Mouse (Mus musculus) limb, embryonic 13.5 days (tissue): Measurements from ENCODE around the gene Agap3. TPM values are rescaled to one million over a fixed set of nuclear protein-coding genes. Genes with fewer than 3 reads are reported as not detected.
A peak's percentile ranks its signal among the peaks of the same experiment; 100 is the strongest.

Source experiments
- ATAC-seq: fragments of 200-750 bp; cut with Nextera tagmentation; 2 replicates; pipeline ENCODE4 v1.8.0; 2017; ENCODE audit warnings: low read depth, moderate number of reproducible peaks, moderate TSS enrichment; ENCODE audit not compliant: low FRiP score
- H3K27ac ChIP-seq: fragments of 300-500 bp; sonication (generic); 2 replicates; pipeline ENCODE4 v1.5.1; 2015; ENCODE audit warnings: inconsistent platforms, mild to moderate bottlenecking, moderate library complexity
- H3K27me3 ChIP-seq: fragments of 300-500 bp; sonication (generic); 2 replicates; pipeline ENCODE4 v1.6.1; 2015; ENCODE audit warnings: mild to moderate bottlenecking, inconsistent platforms
- H3K36me3 ChIP-seq: fragments of 300-500 bp; sonication (generic); 2 replicates; pipeline ENCODE4 v1.6.1; 2015; ENCODE audit warnings: inconsistent platforms, mild to moderate bottlenecking, moderate library complexity
- H3K4me1 ChIP-seq: fragments of 300-500 bp; sonication (generic); 2 replicates; pipeline ENCODE4 v1.6.1; 2015; ENCODE audit warnings: inconsistent platforms
- H3K4me2 ChIP-seq: fragments of 300-500 bp; sonication (generic); replicated peaks from 2 replicates; pipeline ENCODE4 v1.6.1; 2015; ENCODE audit warnings: inconsistent platforms, mild to moderate bottlenecking, moderate library complexity
- H3K4me3 ChIP-seq: fragments of 300-500 bp; sonication (generic); 2 replicates; pipeline ENCODE4 v1.5.1; 2015; ENCODE audit warnings: moderate library complexity, mild to moderate bottlenecking, inconsistent platforms
- H3K9ac ChIP-seq: fragments of 300-500 bp; sonication (generic); 2 replicates; pipeline ENCODE4 v1.6.1; 2015; ENCODE audit warnings: mild to moderate bottlenecking, inconsistent platforms
- H3K9me3 ChIP-seq: fragments of 300-500 bp; sonication (generic); 2 replicates; pipeline ENCODE4 v1.6.1; 2016; ENCODE audit warnings: inconsistent platforms
- WGBS: fragments of 180-500 bp; shearing (Covaris S2); methylation state at CpG from one replicate; pipeline ENCODE4 v1.1.7; 2015; 5-methylcytosine and 5-hydroxymethylcytosine counted together
- polyA plus RNA-seq: library from polyadenylated mRNA; unstranded; fragments of >200 nt; fragmentation: Nextera tagmentation; extraction: Ambion mirVana; gene quantifications from 2 replicates; pipeline ENCODE4 v1.2.1, GENCODE M21; 2015

The Agap3 gene
- polyA plus RNA-seq, 1 experiment from 2014 or later, result 29.8 TPM

- H3K9me3 ChIP-seq, result no peaks in the 10 kb centered on the region
- no peak overlapping the region for H3K4me2 ChIP-seq
- 11% methylated on average over 24 of the region's 24 CpGs for WGBS
- H3K27me3 ChIP-seq, result peaks cover 87% of the 10 kb centered on the region
- no peaks in the 10 kb centered on the region for H3K36me3 ChIP-seq
- no peak overlapping the region for H3K4me3 ChIP-seq
- ATAC-seq, result peak; percentile 52; the same call in 1 of the 2 replicates
- H3K27ac ChIP-seq, result no peak overlapping the region
- peaks cover 10% of the 10 kb centered on the region for H3K4me1 ChIP-seq
- H3K9ac ChIP-seq, result no peak overlapping the region
Observed at GRCm38 (mm10) chr5:24530042-24530689, 78.2 kb downstream of the Agap3 start.

DNA sequence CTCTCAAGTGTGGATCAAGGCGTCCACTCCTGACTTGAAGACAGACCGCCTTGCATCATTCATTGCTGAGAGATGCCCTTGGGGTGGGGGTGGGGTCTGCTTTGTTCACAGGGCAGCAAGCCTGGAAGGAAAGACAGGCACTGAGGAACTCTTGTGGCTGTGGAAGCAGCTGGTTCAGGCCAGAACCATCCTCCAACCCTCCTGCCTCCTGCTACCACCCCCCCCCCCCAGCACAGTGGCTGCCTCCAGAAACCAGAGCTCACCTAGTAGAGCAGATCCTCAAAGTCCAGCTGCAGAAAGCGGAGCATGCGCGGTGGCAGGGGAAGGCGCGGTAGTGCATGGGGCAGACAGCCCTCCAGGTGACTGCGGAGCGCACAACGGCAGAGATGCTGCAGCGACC is 81.4 kb downstream of the Agap3 start:
- no peak for ATAC-seq
- no peaks in the 10 kb centered on the region for H3K9me3 ChIP-seq
- peaks cover 75% of the 10 kb centered on the region for H3K27me3 ChIP-seq

GRCm38 (mm10) chr5:24534292-24534691 is 82.3 kb downstream of the Agap3 start:
- H3K9me3 ChIP-seq, result no peaks in the 10 kb centered on the region
- no peak overlapping the region for H3K4me3 ChIP-seq
- H3K9ac ChIP-seq, result no peak overlapping the region
- 54% methylated on average over 5 of the region's 5 CpGs for WGBS
- H3K36me3 ChIP-seq, result no peaks in the 10 kb centered on the region
- H3K4me2 ChIP-seq, result no peak overlapping the region
- H3K27ac ChIP-seq, result no peak overlapping the region
- peaks cover 66% of the 10 kb centered on the region for H3K27me3 ChIP-seq
- ATAC-seq, result no peak
- H3K4me1 ChIP-seq, result peaks cover 5% of the 10 kb centered on the region; the same call in 1 of the 2 replicates

More for the DNA sequence above, 81.4 kb downstream of the Agap3 start:
- Histone ChIP-seq H3K27ac (no peak overlapping the region), H3K4me1 (no peaks in the 10 kb centered on the region), H3K4me3 (no peak overlapping the region), H3K4me2 (no peak overlapping the region), H3K9ac (no peak overlapping the region), H3K36me3 (no peaks in the 10 kb centered on the region)
- WGBS, result 50% methylated on average over 11 of the region's 11 CpGs

DNA sequence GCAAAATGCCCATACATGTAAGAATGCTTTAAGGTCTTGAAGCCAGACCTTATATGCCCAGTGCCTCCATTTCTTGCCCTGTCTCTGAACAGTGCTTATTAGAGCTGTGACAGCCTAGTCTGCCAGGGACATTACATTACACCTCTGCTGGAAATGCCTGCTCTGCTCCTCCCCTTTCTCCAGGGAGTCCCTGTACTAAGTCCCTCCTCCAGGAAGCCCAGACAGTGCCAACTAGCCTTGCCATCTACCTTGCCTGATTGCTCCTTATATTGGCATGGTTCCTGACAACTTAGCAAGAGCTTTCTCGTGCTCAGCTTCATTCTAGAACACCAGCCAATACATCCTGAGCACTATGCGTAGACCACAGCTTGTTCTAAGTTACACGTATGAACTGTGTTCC is 83.8 kb downstream of the Agap3 start:
- Histone ChIP-seq H3K36me3 (no peaks in the 10 kb centered on the region), H3K4me2 (no peak overlapping the region), H3K4me3 (no peak overlapping the region), H3K9ac (no peak overlapping the region), H3K9me3 (no peaks in the 10 kb centered on the region), H3K27ac (no peak overlapping the region), H3K27me3 (peaks cover 53% of the 10 kb centered on the region), H3K4me1 (peaks cover 18% of the 10 kb centered on the region)
- WGBS, result 83% methylated on average over 3 of the region's 3 CpGs
- ATAC-seq, result no peak

GRCm38 (mm10) chr5:24536511-24536910 is 84.5 kb downstream of the Agap3 start:
- no peak overlapping the region for H3K4me3 ChIP-seq
- peaks cover 45% of the 10 kb centered on the region for H3K27me3 ChIP-seq
- no peak for ATAC-seq
- H3K9me3 ChIP-seq, result no peaks in the 10 kb centered on the region
- no peak overlapping the region for H3K4me2 ChIP-seq
- H3K36me3 ChIP-seq, result no peaks in the 10 kb centered on the region
- peaks cover 26% of the 10 kb centered on the region for H3K4me1 ChIP-seq
- no peak overlapping the region for H3K9ac ChIP-seq
- 63% methylated on average over 5 of the region's 5 CpGs for WGBS
- no peak overlapping the region for H3K27ac ChIP-seq

DNA sequence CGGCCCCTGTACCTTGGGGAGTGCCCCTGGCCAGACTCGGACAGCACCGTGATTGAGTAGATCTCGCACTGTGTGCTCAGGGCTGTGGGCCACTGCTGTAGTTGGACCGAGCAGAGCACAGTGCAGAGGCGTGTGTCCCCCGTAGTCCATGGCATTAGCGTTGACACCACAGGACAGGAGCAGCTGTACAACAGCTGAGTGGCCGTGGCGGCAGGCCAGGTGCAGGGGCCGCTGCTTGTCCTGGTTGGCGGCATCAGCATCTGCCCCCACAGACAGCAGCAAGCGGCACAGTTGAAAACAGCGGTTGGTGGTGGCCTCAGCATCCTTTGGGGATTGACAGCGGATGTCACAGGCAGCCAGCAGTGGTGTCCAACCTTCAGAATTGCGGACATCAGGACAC is 85.6 kb downstream of the Agap3 start:
- H3K9me3 ChIP-seq, result no peaks in the 10 kb centered on the region
- H3K9ac ChIP-seq, result no peak overlapping the region

DNA sequence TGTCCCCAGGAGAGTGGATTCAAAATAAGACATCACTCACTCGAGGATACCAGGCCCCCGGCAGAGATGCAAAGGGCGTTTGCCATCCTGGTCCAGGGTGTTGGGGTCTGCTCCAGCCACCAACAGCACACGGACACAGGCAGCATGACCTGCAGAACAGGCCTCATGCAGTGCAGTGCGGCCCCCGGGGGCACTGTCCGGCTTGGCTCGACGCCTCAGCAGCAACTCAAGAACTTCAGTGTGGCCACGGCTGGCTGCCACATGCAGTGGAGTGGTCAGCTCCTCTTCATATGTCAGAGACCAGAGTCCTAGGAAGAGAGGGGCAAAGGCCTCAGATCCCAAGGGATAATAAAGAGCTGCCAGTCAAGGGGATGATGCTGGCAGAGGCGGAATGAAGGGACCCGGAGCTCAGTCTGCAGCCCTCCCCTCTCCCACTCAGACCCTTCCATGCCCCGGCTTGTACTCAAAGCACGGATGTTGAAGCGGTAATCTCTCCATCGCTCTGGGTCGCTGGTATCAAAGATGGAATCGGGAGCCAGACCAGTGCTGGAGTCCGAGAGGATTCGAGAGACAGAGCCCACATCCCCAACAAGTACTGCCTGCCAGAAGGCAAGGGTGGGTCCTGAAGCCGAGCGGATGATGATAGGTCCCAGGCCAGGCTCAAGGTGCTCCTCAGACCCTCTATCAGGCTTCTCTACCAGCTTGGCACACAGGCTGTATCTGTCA is 87.8 kb downstream of the Agap3 start:
- peaks cover 21% of the 10 kb centered on the region; the same call in 1 of the 2 replicates for H3K27me3 ChIP-seq
- no peaks in the 10 kb centered on the region for H3K36me3 ChIP-seq
- WGBS, result 75% methylated on average over 22 of the region's 22 CpGs
- H3K4me3 ChIP-seq, result no peak overlapping the region
- peak overlapping the region; percentile 55; the same call in 1 of the 2 replicates for H3K4me2 ChIP-seq
- ATAC-seq, result no peak
- H3K9me3 ChIP-seq, result no peaks in the 10 kb centered on the region
- H3K4me1 ChIP-seq, result peaks cover 28% of the 10 kb centered on the region
- peak overlapping the region; percentile 31; the same call in 1 of the 2 replicates for H3K9ac ChIP-seq
- H3K27ac ChIP-seq, result no peak overlapping the region

More for the DNA sequence above, 85.6 kb downstream of the Agap3 start:
- peak; percentile 38; the same call in 1 of the 2 replicates for ATAC-seq
- peaks cover 28% of the 10 kb centered on the region for H3K4me1 ChIP-seq
- no peak overlapping the region for H3K27ac ChIP-seq
- no peak overlapping the region for H3K4me3 ChIP-seq
- H3K4me2 ChIP-seq, result no peak overlapping the region
- WGBS, result 61% methylated on average over 16 of the region's 16 CpGs
- H3K27me3 ChIP-seq, result peaks cover 34% of the 10 kb centered on the region
- H3K36me3 ChIP-seq, result no peaks in the 10 kb centered on the region

DNA sequence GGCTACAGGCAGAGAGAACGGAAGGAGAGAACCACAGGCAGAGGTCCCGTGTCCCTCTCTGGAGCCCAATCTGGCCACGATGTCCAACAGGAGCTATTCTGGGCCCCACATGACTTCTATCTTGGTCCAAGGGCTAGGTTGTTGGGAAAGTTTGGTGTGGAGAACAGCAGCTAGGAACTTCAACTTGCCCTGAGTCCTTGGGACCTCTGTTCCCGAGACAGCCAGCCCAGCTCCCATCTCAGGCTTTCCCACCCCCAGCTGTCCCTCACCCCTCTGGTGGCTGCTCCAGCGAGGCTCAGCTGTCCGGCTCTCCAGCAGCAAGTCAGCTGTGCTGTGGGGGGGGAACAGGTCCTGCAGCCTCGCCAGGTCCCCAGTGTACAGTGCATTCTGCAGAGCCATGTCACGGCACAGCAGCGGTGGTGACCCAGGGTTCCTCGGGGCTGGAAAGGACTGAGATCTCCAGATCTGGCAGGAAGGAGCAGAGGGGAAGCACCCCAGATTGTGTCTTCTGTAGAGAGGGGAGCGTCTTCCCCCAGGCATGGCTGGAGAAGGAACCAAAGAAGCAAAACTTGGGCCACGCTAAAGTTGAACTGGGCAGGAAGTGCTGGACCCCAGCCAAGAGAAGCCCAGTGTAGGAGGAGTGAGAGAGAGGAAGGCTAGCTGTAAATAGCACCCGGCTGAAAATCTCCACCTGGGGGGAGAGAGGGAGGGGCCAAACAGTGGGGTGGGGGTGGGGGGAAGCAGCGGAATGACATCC is 88.6 kb downstream of the Agap3 start, which contains the start of gene Asb10:
Gene Asb10, minus strand, starts transcription at position 592 of the 757 bp plus-strand sequence.
- peaks cover 28% of the 10 kb centered on the region for H3K4me1 ChIP-seq
- peak; percentile 58 for ATAC-seq
- H3K9me3 ChIP-seq, result no peaks in the 10 kb centered on the region
- no peaks in the 10 kb centered on the region for H3K36me3 ChIP-seq
- H3K4me3 ChIP-seq, result peak within 1 kb of the TSS; percentile 19; the same call in 1 of the 2 replicates
- peak within 1 kb of the TSS; percentile 55 for H3K4me2 ChIP-seq
- peak within 1 kb of the TSS; percentile 67; the same call in 1 of the 2 replicates for H3K27ac ChIP-seq
- H3K9ac ChIP-seq, result peak within 1 kb of the TSS; percentile 46; the same call in 1 of the 2 replicates
- peaks cover 18% of the 10 kb centered on the region; the same call in 1 of the 2 replicates for H3K27me3 ChIP-seq
- 25% methylated on average over 14 of the region's 14 CpGs for WGBS

DNA sequence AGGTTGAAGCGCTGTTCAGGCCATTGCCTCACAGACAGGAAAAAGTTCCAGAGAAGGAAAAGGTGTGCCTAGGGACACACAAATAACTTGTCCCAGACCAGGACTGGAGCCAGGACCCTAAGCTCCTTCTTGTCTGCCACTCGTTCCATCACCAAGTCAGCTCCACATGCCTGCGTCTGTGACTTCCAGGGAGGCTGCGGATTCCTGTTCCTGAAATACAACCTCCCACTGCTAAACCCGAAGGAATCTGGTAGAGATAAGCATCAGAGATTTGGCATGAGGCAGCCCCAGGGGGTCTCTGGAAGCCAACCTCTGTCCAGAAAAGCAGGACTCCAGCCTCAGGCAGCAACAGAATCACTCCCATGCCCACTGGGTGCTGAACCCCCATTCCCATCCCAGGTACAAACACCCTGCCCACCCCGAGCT is 89.2 kb downstream of the Agap3 start:
- H3K4me2 ChIP-seq, result peak overlapping the region; percentile 55
- 0 out of 2 replicates have a peak overlapping the region, but pooled peaks have one; percentile 19 for H3K4me3 ChIP-seq
- no peaks in the 10 kb centered on the region for H3K36me3 ChIP-seq
- H3K9me3 ChIP-seq, result no peaks in the 10 kb centered on the region
- ATAC-seq, result peak; percentile 41; the same call in 1 of the 2 replicates
- H3K4me1 ChIP-seq, result peaks cover 28% of the 10 kb centered on the region
- peak overlapping the region; percentile 67; the same call in 1 of the 2 replicates for H3K27ac ChIP-seq
- 0 out of 2 replicates have a peak overlapping the region, but pooled peaks have one; percentile 46 for H3K9ac ChIP-seq
- peaks cover 14% of the 10 kb centered on the region; the same call in 1 of the 2 replicates for H3K27me3 ChIP-seq
- WGBS, result 14% methylated on average over 6 of the region's 6 CpGs

DNA sequence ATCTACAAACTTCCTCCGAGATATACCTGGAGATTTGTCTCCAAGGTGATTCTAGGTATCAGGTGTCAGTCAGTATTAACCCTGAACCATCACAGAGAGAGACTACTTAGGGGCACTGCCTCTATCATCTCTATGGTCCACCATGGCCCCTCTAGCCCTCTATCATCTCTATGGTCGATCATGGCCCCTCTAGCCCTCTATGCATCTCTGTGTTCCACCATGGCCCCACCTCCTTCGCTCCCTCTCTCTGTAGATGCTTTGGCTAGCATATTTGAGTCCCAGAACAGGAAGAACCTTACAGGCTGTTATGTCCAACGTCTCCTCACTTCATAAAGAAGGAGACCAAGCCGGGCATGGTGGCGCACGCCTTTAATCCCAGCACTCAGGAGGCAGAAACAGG is 90.7 kb downstream of the Agap3 start:
- Histone ChIP-seq H3K9ac (no peak overlapping the region), H3K4me3 (no peak overlapping the region), H3K4me1 (peaks cover 28% of the 10 kb centered on the region), H3K27ac (no peak overlapping the region), H3K4me2 (no peak overlapping the region), H3K27me3 (peaks cover 5% of the 10 kb centered on the region; the same call in 1 of the 2 replicates), H3K9me3 (no peaks in the 10 kb centered on the region), H3K36me3 (no peaks in the 10 kb centered on the region)
- WGBS, result 78% methylated on average over 7 of the region's 7 CpGs
- ATAC-seq, result no peak

DNA sequence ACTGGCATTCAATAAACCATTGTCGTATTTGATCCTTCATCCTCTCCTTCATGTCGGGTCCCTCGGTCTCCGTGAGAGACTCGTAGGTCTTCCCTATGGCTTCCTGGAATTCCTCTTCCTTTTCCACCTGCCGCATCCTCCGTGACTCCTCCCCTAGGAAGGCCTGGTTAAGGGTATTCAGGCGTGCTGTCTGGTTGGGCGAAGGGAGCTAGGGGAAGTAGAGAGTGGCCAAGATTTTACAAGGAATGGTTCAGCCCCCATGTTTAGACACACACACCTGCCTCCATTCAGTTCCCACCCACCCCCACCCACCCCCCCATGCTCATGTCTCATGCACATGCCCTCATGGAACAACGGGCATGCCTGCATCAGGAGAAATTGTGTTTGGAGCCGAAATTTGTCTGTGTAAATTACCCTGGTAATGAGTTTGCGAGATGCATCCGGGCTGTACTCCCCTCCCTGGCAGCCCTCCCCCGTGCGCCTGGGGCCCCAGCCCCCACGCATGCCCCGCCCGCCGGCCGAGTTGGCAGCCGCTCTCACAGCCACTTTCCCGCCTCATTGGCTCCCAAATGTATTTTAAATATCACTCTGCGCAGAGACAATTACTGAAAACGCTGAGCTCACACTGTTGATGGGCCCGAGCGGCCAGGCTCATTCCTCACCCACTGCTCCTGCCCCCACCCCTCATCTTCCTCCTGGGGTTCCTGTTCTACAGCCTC is 98.8 kb downstream of the Agap3 start:
- peak; percentile 52; the same call in 1 of the 2 replicates for ATAC-seq
- no peak overlapping the region for H3K27ac ChIP-seq
- no peaks in the 10 kb centered on the region for H3K9me3 ChIP-seq
- H3K27me3 ChIP-seq, result peaks cover 12% of the 10 kb centered on the region
- peak overlapping the region; percentile 3; the same call in 1 of the 2 replicates for H3K4me3 ChIP-seq
- 26% methylated on average over 26 of the region's 26 CpGs for WGBS
- 0 out of 2 replicates have a peak overlapping the region, but pooled peaks have one; percentile 2 for H3K9ac ChIP-seq
- H3K4me1 ChIP-seq, result peaks cover 38% of the 10 kb centered on the region
- H3K4me2 ChIP-seq, result peak overlapping the region; percentile 56
- no peaks in the 10 kb centered on the region for H3K36me3 ChIP-seq
